Mouse (Mus musculus) neural tube, embryonic 14.5 days (tissue): ENCODE data around the gene Atp10b. TPM values are rescaled to one million over a fixed set of nuclear protein-coding genes. Genes with fewer than 3 reads are reported as not detected.

Experiments used
- polyA plus RNA-seq: library from polyadenylated mRNA; unstranded; fragments of >200 nt; fragmentation: Nextera tagmentation; extraction: Ambion mirVana; gene quantifications from 2 replicates; pipeline ENCODE4 v1.2.1, GENCODE M21; 2014

The Atp10b gene
- polyA plus RNA-seq, 1 experiment from 2014 or later, result 0.07 TPM

Other genes starting within 250 kb of the Atp10b start
- gene Gm9972, start 114.1 kb upstream of the Atp10b start, polyA plus RNA-seq, result not detected in 2 replicates